Mouse (Mus musculus): ENCODE data around the gene Nrxn1.

Gene Nrxn1

DNA sequence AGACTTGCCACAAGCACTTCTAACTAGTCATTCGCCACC, at the start of gene Nrxn1:
TSS of gene Nrxn1 (minus strand) at position 30 of the 39 bp plus-strand sequence.
- no peak for DNase-seq (ENCODE audit: low read depth, low spot score)

DNA sequence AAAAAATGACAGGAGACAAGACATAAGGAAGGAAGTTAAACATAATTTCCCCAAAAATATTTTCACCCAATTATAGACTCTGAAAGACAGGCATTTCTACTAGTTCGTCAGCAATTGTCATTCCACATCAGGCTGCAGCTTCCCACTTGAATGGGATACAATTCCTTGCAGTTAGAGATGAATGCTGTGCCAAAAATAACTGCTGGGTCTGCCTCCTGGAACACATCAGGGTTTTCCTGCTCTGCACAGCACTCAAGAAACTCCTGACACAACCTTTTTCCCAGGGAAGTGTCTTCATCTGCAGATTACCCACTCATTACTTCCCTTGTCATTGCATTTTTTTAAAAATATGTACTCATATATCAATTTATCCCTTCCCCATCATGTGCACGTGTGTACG, 44.0 kb upstream of the Nrxn1 start:
- no peak for DNase-seq (ENCODE audit: low read depth, low spot score)

DNA sequence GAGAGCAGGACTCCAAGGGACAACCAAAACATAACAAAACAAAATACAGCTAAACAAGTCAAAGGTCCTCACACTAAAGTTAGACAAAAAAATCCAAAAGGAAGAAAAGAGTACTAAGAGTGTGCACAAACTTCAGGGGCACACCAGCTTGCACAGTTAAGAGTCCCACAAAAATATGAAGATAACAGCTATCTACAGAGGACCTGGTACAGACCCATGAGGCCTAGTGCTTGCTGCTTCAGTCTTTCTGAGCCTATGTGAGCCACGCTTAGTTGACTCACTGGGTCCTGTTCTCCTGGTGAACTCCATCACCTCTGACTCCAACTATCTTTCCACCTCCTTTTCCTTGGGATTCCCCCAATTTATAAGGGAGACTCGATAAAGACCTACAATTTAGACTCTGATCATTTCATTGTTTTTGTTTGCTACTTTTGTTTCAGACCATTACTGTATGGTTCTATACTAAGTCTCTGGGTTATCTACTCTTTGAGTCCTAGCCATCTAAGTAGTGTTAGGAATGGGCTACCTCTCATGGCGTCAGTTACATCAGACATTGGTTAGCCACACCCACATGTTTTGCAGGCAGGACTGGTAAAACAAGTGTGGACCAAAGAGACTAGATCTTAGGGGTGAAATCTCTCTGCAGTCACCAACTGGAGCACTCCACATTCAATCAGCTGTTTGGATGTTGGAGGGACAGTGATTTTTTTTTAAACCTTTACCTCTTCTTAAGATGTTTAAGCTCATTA, 20.2 kb upstream of the Nrxn1 start:
- no peak for DNase-seq (ENCODE audit: low read depth, low spot score)

DNA sequence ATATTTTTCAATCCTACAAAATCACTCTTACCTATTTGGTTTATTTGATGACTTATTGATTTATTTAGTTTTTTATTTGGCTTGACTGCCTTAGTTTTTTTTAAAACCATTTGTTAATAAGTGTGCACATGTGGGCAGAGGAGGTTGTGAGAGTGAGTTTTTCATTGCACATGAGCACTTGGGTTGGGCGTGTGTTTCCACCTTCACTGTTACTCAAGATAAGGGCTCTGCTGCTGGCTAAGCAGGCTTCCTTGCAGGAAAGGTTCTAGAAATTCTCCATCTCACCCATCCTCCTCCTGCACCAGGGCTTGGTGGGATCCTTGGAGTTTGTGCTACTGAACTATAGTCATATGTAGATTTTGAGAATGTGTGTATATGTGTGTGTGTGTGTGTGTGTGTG, 19.2 kb upstream of the Nrxn1 start:
- DNase-seq (ENCODE audit: low read depth, low spot score): no peak

DNA sequence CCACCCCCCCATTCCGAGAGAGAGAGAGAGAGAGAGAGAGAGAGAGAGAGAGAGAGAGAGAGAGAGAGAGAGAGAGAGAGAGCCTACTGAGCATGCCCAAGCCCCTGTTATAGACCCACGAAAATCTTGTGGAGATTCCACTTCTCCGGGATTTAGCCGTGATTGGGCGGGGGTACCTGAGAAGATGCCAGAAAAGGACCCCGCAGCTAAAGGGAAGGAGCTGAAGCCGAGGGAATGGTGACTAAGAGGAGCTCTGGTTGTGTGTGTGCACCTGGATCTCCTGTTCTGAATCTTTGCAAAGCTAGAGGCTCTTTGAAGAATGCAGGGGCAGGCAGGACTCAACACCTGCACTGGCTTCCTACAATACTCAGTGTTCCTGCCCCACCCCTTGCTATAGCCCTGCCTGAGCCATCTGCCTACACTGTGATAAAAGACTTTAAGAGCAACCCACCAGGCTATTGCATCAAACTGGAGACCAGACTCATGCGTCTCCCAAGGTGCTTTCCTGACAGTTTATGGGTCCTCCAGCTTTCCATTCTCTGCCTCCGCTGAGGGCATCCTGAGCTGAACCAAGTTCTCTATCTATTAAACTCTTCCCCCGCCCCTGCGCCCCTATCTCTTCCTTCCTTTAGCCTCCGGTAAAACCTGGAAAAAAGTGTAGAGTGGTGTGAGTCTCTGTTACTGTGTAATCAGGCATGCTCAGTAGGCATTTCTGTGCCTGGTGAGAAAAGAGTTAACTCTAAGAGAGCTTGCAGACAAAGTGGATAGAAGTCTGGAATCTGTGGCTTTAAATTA, 407 bp upstream of the Nrxn1 start:
- no peak for DNase-seq (ENCODE audit: low read depth, low spot score)

DNA sequence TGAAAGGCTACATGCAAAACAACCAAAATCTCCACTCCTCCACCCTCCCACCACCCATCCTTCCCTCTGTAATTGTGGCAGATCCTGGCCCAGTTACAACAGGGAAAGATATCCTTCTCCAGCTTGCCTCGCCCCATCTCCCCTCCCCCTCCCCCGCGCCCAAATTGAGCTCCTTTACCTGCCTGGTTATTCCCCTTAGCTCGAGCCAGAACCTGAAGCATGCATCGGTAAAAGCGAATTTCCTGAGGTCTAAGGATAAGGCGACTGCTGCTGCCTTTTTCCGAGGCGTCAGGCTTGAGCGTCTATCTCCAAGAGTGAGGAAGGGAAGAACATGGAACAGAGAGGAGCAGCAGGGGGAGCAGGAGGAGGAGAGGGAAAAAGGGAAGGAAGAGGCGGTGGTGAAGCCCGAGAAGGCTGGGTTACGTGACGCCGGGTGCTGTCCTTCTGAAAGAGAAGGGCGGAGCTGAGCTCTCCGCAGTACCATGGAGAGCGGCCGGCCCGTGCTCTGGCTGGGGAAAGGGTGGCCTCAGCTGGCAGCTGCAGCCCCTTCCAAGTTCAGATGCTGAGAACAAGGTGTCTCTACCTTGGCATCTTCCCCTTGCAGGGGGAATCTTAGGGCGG, 340 bp downstream of the Nrxn1 start:
- DNase-seq (ENCODE audit: low read depth, low spot score): peak; percentile 76

DNA sequence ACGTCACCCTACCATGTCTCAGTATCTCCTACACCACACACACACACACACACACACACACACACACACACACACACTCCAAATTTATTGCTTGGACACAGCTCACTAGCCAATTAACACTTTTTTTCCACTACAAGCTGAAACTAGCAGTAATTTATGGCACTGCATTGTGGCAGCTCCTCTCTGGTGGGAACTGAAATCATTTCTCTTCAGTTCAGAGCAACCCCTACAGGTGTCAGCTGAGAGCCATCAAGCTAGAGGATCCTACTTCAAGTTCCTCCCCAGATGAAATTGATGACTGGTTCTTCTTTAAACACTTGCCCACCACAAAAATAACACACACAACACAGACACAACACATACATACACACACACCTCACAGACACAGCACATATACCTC, 2.2 kb downstream of the Nrxn1 start:
- no peak for DNase-seq (ENCODE audit: low read depth, low spot score)

DNA sequence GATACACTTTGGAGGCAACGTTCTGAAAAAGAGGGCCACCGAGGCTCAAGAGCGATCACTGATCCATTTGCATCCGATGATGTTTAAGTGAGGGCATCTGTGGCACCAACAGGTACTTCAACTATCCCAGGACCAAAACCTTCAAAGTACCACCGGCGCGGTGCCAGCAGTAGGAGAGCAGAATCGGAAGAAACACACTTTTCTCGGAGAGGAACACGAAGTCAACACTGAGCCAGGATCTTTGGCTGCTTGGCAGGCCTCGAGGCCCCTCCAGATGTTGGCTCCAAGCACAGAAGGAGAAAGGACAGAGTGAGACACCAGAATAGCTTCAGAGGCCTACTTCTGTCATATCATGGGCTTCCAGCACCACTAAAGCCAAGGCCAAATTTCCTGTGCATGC, 3.9 kb downstream of the Nrxn1 start:
- DNase-seq (ENCODE audit: low read depth, low spot score): no peak

DNA sequence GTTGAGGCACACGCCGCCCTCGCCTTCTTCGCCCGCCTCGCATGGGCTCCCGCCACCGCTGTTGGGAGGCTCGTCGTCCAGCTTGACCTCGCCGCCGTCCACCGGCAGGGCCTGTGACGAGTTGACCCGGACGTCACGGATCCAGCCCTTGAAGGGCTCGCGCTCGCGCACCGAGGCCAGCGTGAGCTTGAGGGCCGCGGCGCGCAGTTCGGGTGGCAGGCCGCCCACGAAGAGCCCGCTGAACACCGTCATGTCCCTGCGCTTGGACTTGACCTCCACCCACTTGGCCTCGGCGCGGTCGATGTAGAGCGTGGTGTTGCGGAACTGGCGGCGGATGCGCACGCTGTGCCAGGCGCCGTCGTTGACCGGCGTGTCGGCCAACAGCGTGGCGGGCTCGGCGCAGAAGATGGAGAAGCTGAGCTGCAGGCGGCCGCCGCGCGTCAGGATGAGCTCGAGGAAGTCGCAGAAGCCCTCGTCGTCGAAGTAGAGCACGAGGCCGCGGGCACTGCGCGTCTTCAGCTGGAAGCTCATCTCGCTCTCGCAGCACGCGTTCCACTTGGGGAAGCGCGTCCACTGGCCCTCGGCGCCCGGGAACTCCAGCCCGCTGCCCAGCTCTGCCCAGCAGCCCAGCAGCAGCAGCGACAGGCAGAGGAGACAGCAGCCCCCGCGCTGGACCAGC, 4.7 kb downstream of the Nrxn1 start:
- no peak for DNase-seq (ENCODE audit: low read depth, low spot score)

DNA sequence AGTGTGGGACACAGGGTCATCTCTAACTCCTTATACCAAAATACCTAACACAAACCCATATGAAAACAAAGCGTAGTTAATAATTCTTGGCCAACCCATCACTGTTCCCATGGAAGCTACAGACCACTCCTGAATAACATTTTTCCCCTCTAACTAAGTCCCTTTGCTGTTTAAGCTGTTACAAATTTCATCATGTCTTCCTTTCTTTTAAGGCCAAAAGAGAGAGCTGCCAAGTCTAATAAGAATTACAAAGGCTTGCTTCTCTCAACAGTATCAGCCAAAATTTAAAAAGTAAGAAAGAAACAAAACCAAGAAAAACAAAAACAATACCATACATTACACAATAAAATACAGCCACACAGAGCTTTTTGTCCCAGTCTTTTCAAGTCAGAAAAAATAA, 6.5 kb downstream of the Nrxn1 start:
- no peak for DNase-seq (ENCODE audit: low read depth, low spot score)

DNA sequence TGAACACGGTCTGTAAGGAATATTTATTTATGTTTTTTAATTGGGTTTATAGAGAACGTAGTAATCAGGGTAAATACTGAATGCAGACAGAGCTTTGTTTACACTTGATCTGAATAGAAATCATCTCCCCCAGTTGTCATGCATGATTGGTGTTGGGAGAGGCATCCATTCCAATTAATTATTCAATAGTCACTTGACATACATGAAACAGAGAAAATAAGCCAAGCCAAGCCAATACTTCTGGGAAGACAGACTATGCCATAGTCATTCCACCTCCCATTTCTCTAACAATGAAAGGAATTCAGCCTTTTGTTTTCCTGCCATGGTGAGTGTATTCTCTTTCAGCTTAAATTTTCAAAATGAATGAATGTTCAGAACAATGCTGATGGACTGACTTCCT, 7.5 kb downstream of the Nrxn1 start:
- DNase-seq (ENCODE audit: low read depth, low spot score): no peak

DNA sequence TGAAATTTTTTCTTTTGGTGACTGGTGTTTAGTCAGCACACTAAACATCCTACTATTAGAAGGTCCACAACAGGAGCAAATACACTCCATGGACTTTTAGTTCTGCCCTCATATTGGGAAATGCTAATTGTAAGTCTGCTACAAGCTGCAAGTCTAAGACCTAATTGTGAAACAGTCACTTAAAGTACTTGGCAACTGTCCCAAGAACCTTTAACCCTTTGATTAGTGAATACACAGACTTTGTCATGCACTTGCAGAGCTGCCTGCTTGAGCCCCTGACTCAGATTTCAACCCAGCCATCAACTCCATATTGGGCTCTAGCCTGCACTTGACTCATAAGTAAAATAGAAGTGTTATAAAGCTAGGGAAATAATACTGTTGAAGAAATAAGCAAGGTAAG, 13.8 kb downstream of the Nrxn1 start:
- no peak for DNase-seq (ENCODE audit: low read depth, low spot score)

DNA sequence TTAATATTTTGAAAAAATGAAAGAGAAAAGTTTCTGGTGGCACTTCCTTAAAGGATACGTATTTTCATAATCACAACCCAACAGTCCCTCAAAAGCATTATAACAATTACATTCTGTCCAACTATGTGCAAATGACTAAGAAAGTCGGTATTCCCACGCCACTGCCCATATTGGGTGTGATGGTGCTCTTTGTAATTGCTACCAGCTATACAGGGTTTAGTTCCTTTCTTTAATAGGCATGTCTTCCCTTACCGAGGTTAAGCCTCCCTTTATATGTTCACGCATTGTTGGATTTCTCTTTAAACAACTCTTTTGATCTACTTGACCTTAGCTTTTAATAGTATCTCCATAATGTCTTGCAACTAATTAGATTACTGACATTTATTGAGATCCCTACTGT, 18.1 kb downstream of the Nrxn1 start:
- DNase-seq (ENCODE audit: low read depth, low spot score): no peak

DNA sequence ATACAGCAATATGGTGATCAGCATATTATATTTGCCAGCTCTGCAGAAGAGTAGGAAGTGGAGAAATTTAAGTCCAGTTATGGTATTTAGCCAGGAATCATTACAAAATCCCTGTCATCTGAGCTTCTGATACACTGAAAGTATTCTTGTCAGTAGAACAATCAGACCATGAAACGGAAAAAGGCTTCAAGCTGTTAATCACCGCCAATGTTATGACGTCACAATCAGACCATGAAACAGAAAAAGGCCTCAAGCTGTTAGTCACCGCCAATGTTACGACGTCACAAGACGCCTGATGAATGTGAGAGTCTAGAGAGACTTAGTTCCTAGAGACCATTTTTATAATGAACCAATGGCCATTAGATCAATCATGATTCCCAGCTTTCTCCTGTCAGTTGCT, 59.4 kb downstream of the Nrxn1 start:
- peak; percentile 8 for DNase-seq (ENCODE audit: low read depth, low spot score)

DNA sequence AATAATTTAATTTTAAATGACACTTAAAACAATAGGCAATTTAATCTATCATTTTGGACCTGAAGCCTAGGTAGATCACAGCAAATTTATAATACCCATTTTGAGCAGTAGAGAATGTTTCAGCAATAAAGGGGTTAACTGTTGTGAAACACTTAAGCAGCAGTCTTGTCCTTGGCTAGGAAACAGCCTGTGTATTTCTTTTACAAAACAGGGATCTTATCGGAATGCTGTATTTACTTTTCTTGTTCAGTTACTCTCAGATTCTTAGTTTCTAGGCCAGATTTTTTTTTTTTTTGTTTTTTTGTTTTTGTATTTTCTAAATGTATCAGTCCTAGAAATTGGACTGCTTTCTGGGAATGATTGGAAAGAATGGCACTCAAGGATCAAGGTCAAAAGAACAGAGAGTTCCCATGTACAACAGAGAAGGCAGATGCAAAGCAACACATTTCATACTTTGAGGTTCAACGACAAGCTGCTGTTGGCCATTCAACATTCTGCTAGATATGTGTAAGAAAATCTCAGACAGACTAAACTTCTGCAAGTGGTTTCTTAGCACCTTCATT, 67.7 kb downstream of the Nrxn1 start:
- DNase-seq (ENCODE audit: low read depth, low spot score): no peak

DNA sequence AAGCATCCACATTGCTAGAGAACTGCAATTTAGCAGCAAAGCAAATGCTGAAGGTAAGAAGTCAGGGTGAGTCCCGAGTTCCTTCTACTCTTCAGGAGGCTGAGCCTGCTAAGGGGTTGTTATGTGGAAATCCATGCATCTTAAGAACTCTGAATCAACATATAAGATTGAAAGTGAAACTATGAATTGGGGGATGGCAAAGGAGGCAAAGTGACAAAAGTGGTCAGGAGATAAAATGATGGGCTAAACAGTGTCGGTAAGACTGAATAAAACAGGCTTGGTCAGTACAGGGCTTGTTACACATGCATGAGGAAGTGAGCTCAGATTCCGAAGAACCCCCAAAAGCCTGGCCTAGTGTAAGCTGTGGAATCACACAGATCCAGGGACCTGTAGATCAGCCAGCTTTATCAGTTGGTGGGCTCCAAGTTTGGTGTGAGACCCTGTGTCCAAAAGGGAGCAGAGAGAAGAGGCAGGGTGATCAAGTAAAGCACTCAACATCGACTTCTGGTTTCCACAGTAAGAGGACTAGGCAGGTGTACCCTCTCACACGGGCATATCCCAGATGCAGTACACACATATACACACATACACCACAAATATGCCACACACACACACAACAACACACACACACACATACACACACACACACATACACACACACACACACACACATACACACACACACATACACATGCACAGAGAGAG, 85.3 kb downstream of the Nrxn1 start:
- DNase-seq (ENCODE audit: low read depth, low spot score): no peak

DNA sequence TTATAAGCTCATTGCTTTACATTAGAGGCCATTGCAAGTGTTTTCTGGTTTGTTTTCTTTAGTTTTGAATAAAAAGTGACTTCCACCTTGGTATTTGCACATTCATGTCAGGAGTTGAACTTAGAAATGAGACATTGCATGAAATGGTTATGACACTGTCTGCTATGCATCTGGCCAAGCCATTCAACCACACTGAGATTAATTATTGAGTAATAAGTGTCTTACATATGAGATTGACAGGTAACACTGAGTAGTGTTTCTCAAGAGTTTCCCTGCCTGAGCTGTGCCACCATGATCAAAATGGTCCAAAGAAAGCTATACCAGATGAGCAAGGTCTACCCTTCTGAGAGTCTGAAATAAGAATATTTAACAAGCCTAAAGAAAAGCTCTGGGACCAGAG, 92.5 kb downstream of the Nrxn1 start:
- no peak for DNase-seq (ENCODE audit: low read depth, low spot score)

DNA sequence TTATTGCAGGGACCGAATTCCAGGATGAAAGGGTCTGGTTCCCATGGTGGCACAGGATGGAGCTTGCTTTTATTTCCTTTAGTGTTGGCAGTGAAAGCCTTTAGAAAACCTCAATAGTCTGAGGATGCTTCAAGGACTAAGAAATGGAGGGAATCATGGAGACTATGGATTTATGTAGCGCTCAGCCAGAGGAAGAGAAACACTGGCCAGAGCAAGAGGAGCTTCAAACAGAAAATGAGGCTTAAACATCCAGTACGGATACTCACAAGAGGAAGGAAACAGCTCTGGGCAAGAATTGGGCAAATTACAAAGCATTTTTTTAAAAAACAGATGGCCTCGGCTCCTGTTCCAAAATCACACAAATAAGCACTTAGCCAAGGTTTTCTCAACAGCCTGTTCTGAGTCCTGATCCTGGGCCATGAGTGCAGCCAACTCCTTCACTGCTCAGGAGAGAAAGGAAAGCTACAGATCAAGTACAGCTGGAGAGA, 93.2 kb downstream of the Nrxn1 start:
- DNase-seq (ENCODE audit: low read depth, low spot score): no peak

DNA sequence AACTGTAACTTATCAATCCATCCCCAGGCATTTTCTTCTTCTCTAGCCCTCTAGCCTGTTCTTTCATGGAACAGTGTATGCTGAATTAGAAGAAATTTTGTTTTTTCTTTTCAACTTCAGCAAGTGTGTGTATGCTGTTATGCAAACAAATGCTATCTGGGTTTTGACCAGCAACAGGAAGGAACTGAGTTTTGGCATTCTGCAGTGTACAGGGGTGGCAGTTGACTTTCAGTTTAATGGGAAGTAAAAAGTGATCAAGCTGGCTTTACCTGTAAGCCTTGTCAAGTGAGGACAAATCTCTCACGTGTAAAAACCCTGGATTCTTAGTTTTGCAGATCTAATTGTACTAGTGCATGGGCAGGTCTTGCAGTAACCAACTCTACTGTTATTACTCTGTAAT, 95.2 kb downstream of the Nrxn1 start:
- no peak for DNase-seq (ENCODE audit: low read depth, low spot score)

DNA sequence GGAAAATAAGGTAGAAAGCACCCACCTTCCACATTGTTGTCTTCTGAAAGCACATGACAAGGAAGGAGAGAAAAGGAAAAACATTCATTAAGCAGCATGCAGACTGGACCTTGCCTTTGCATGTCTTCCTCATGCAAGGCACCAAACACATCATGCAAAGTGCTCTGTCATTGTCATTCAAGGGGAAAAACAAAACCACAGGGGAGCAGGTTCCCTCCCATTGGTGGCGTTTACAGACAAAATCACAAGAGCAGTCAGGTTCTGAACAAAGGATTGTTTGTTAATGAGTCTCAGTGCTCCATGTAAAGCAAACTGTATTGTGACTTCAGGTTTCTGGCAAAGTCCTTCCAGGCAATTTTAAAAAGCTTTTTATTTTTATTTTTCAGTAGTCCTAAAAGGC, 97.4 kb downstream of the Nrxn1 start:
- peak; percentile 32 for DNase-seq (ENCODE audit: low read depth, low spot score)

DNA sequence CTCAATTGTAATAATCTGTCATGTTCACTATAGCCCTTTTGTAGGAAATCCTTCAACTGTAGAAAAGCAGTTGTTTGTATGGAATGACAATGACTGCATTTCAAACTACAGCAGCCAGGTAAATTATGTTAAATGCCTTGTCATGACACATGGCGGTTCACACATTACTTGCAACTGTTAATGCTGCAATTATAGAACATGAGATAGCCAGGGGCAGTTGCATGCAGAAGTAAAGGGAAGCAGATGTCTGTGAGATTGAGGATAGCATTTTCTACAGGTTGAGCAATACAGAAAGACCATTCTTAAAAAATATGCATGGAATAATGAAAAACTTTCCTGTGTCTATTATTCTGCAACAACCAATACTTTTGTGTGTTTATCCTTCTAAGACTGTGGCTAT, 98.6 kb downstream of the Nrxn1 start:
- DNase-seq (ENCODE audit: low read depth, low spot score): no peak

DNA sequence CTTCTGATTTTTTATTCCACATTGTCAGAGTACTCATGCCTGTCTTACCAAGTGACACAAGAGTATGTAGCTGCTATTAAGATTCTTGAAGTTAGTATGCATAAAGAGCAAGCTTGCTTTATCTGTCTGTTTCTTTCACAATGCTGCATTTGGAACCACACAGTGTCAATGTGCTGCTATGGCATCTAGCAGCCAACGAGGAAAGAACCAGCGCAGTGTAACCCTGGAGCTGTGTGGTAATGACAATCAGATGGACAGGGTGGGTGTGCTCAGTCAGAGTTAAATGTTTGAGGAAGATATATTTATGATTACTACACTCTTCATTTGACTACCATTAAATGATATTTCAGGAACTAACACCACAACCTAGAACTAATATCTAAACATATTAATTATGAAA, 102.1 kb downstream of the Nrxn1 start:
- no peak for DNase-seq (ENCODE audit: low read depth, low spot score)
